Mouse (Mus musculus) heart, adult 8-10 months (tissue): ENCODE results near the gene Vps33a. TPM values are rescaled to one million over a fixed set of nuclear protein-coding genes. Genes with fewer than 3 reads are reported as not detected.

Experiments used
- DNase-seq: peaks from one replicate; pipeline ENCODE4 v3.0.0; 2022; ENCODE audit warnings: low spot score
- total RNA-seq, 4 experiments: library from RNA; stranded (reverse); gene quantifications; 2 replicates each; pipeline ENCODE4 v1.2.4; 2022

Vps33a gene
- 10 to 100 TPM; 25.5 to 37.2 (median 28.6) TPM for total RNA-seq

GRCm38 (mm10) chr5:123572357-123573186, at the start of gene Vps33a:
Vps33a (minus strand) TSS chr5:123573038.
- peak; percentile 95 for DNase-seq

GRCm38 (mm10) chr5:123622421-123622820, 49.6 kb upstream of the Vps33a start:
- no peak for DNase-seq

- DNase-seq = no peak
Observed at GRCm38 (mm10) chr5:123618558-123618957, 45.7 kb upstream of the Vps33a start.

- DNase-seq = no peak
Observed at GRCm38 (mm10) chr5:123614246-123614645, 41.4 kb upstream of the Vps33a start.

GRCm38 (mm10) chr5:123609843-123610242, 37.0 kb upstream of the Vps33a start:
- DNase-seq = peak; percentile 80

- no peak for DNase-seq
Observed at GRCm38 (mm10) chr5:123609416-123609815, 36.6 kb upstream of the Vps33a start.

- DNase-seq = no peak
Observed at GRCm38 (mm10) chr5:123607211-123607669, 34.4 kb upstream of the Vps33a start.

- peak; percentile 32 for DNase-seq
Observed at GRCm38 (mm10) chr5:123603496-123603895, 30.7 kb upstream of the Vps33a start.

GRCm38 (mm10) chr5:123602174-123602573, 29.3 kb upstream of the Vps33a start:
- DNase-seq = no peak

- DNase-seq = no peak
Observed at GRCm38 (mm10) chr5:123599319-123599718, 26.5 kb upstream of the Vps33a start.

GRCm38 (mm10) chr5:123593622-123594280, 20.9 kb upstream of the Vps33a start:
- no peak for DNase-seq

GRCm38 (mm10) chr5:123580043-123580442, 7.2 kb upstream of the Vps33a start:
- no peak for DNase-seq

- no peak for DNase-seq
Observed at GRCm38 (mm10) chr5:123576696-123577095, 3.9 kb upstream of the Vps33a start.

- no peak for DNase-seq
Observed at GRCm38 (mm10) chr5:123573362-123573761, 524 bp upstream of the Vps33a start.

- DNase-seq = no peak
Observed at GRCm38 (mm10) chr5:123561128-123561527, 11.7 kb downstream of the Vps33a start.

GRCm38 (mm10) chr5:123559588-123559987, 13.2 kb downstream of the Vps33a start:
- no peak for DNase-seq

GRCm38 (mm10) chr5:123556451-123556850, 16.4 kb downstream of the Vps33a start:
- peak; percentile 44 for DNase-seq

- no peak for DNase-seq
Observed at GRCm38 (mm10) chr5:123555693-123556092, 17.1 kb downstream of the Vps33a start.

- DNase-seq = no peak
Observed at GRCm38 (mm10) chr5:123533801-123534200, 39.0 kb downstream of the Vps33a start.

- no peak for DNase-seq
Observed at GRCm38 (mm10) chr5:123530056-123530455, 42.8 kb downstream of the Vps33a start.

- no peak for DNase-seq
Observed at GRCm38 (mm10) chr5:123528641-123529040, 44.2 kb downstream of the Vps33a start.

GRCm38 (mm10) chr5:123525916-123526495, 46.8 kb downstream of the Vps33a start:
- DNase-seq = no peak
